Comparison of ENCODE assay signal across 8 mouse cellular contexts in the genomic region with DNA sequence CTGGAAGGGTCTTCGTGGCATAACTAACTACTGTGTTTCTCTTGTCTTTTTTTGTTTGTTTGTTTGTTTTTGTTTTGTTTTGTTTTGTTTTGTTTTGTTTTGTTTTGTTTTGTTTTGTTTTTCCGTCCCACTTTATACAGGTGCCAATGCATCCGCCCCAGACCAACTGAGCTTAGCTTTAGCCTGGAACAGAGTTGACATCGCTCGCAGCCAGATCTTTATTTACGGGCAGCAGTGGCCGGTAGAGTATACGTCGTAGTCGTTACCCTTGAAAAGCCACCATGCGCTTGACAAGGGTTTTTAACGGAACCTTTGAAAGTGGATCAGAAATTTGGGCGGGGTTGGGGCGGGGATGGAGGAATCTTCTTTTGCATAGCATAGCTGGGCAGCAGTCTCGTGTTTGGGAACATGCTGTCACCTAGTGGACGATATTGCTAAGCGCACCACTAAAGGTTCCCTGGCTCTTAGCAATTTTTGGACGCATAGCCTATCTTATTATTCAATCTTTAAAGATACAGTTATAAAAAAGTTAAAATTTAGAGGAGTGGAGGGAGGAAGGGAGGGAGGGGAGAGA.
DNase-seq lines count a peak whose midpoint lies in the region; ATAC-seq and TF ChIP-seq lines count a peak whose summit lies in the region.

No protein-coding gene starts in this region.

- no peaks in the 10 kb centered on the region for H3K36me3 ChIP-seq in G1E (replicated peaks)
- no peaks in the 10 kb centered on the region for H3K36me3 ChIP-seq in forebrain, embryonic 10.5 days (replicated peaks)

- TF ChIP-seq CTCF in G1E (IDR thresholded peaks at IDR 0.05; ENCODE audit: low read depth, low read length), result 0 out of 2 replicates have a peak, but pooled peaks have one; percentile 18
- TF ChIP-seq CTCF in lung, adult 2 months (IDR thresholded peaks at IDR 0.05; ENCODE audit: insufficient read depth, low read length), result peak; percentile 67

- H3K4me1 ChIP-seq in G1E (ENCODE audit: insufficient read depth, low read depth, low read length), result no peaks in the 10 kb centered on the region
- H3K4me1 ChIP-seq in forebrain, embryonic 10.5 days, result peaks cover 8% of the 10 kb centered on the region
- H3K4me1 ChIP-seq in lung, adult 2 months (ENCODE audit: control insufficient read depth, insufficient read depth, low read length), result no peaks in the 10 kb centered on the region

- H3K4me3 ChIP-seq in G1E (ENCODE audit: low read depth, low read length), result no peak overlapping the region
- peak overlapping the region; percentile 31 for H3K4me3 ChIP-seq in forebrain, embryonic 10.5 days
- no peak overlapping the region for H3K4me3 ChIP-seq in lung, adult 2 months (replicated peaks; ENCODE audit: extremely low read depth, low read depth, low read length)

- intact Hi-C loops in heart, postnatal 36 days (cut with DNase I), result loop anchor here (1.0 to 10.0 kb wide), 3 partner anchors 249 to 547 kb away; no protein-coding TSS in a partner anchor

- DNase-seq in G1E (ENCODE audit: low spot score), result peak; percentile 3
- peak; percentile 12 for DNase-seq in c-Kit-negative CD71-positive TER-119-positive erythroid progenitor cells, embryonic 14.5 days (ENCODE audit: low read depth, low spot score)
- DNase-seq in forebrain, embryonic 10.5 days (ENCODE audit: extremely low spot score, low spot score), result peak; percentile 47
- DNase-seq in heart, postnatal 36 days, result peak; percentile 31 to 34
- DNase-seq in layer of hippocampus, adult 11-12 months (ENCODE audit: low spot score), result peak; percentile 74
- DNase-seq in lung, adult 2 months, result no peak
- peak; percentile 43 for DNase-seq in retina, postnatal 7 days (ENCODE audit: low read depth, low spot score)
- DNase-seq in thymus, postnatal 0 days (ENCODE audit: low spot score), result no peak

- no peak overlapping the region for H3K27ac ChIP-seq in forebrain, embryonic 10.5 days

- H3K27me3 ChIP-seq in G1E (ENCODE audit: insufficient read depth, low read length), result no peaks in the 10 kb centered on the region
- H3K27me3 ChIP-seq in forebrain, embryonic 10.5 days (ENCODE audit: poor library complexity, severe bottlenecking), result peaks cover 25% of the 10 kb centered on the region

- no peak for ATAC-seq in G1E (ENCODE audit: extremely low read depth, insufficient number of reproducible peaks, low FRiP score, poor library complexity, severe bottlenecking)

- WGBS in forebrain, embryonic 10.5 days, result 25% methylated on average over 18 of the region's 18 CpGs
- WGBS in lung, adult 2 months, result 22% methylated on average over 18 of the region's 18 CpGs

- TF ChIP-seq POLR2A in lung, adult 2 months (IDR thresholded peaks at IDR 0.05; ENCODE audit: borderline replicate concordance, extremely low read depth, low read depth, low read length), result no peak

- H3K9me3 ChIP-seq in G1E (replicated peaks), result no peaks in the 10 kb centered on the region
- no peaks in the 10 kb centered on the region for H3K9me3 ChIP-seq in forebrain, embryonic 10.5 days

Comparison
In these comparisons a context has a peak if more than half of its experiments do, and no peak if none do; other contexts are left out.
1. DNase-seq: peak in G1E (single experiment), c-Kit-negative CD71-positive TER-119-positive erythroid progenitor cells, embryonic 14.5 days (single experiment), forebrain, embryonic 10.5 days (single experiment), heart, postnatal 36 days (2 of 2), layer of hippocampus, adult 11-12 months (single experiment) and retina, postnatal 7 days (single experiment); none in lung, adult 2 months (single experiment) and thymus, postnatal 0 days (single experiment).